Mouse (Mus musculus): ENCODE data around the gene Cacna2d3. TPM values are rescaled to one million over a fixed set of nuclear protein-coding genes. Genes with fewer than 3 reads are reported as not detected.

Cacna2d3 gene
- total and polyA plus RNA-seq, 3 experiments, result not detected

DNA sequence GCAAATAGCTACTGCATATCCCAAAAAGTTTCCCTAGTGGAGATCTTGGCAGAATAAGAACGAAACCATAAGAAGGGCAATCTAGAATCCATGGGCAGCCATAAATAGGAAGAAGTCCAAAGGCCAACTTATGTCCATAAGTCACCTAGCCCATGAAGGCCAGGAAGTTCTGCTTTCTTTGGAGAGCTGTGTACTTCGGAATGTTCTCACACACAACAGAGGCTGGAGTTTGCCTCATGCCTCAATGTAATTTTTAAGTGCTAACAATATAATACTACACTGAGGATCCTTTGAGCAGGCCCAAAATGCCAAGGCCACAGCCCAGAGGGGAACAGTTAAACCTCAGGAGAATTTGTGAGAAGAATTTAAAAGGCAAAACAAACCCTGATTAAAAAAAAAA is 257.4 kb downstream of the Cacna2d3 start:
- H3K27me3 ChIP-seq (replicated peaks), result peaks cover 2% of the 10 kb centered on the region
- H3K36me3 ChIP-seq (replicated peaks in 1 of 2; ENCODE audit: control insufficient read depth in 1 of 2, insufficient read depth in 1 of 2, low read length in 1 of 2), result no peaks in the 10 kb centered on the region
- H3K79me2 ChIP-seq (replicated peaks; ENCODE audit: control insufficient read depth, extremely low read depth, insufficient read depth, poor library complexity, severe bottlenecking), result no peaks in the 10 kb centered on the region
- dilution Hi-C loops (cut with MboI; ENCODE audit: extremely low pct_ligation_motif_present, extremely low pct_unique_long_range_greater_than_20kb, low sequenced_read_pairs) (no loop called here), in situ Hi-C loops (cut with MboI; ENCODE audit: low pct_ligation_motif_present, low pct_unique_long_range_greater_than_20kb, low sequenced_read_pairs) (no loop called here)
- no peak for TF ChIP-seq SIN3A (IDR thresholded peaks at IDR 0.05; ENCODE audit: low read length)
- TF ChIP-seq BHLHE40 (IDR thresholded peaks at IDR 0.05; ENCODE audit: low read depth, low read length), result no peak
- no peak for TF ChIP-seq ZMIZ1 (IDR thresholded peaks at IDR 0.05; ENCODE audit: low read depth, low read length)
- no peak for TF ChIP-seq KAT2A (IDR thresholded peaks at IDR 0.05; ENCODE audit: insufficient replicate concordance, low read length)
- TF ChIP-seq NRF1 (IDR thresholded peaks at IDR 0.05; ENCODE audit: low read depth, low read length), result no peak
- no peak for TF ChIP-seq JUN (IDR thresholded peaks at IDR 0.05; ENCODE audit: insufficient read depth, low read depth, low read length)
- TF ChIP-seq E2F4 (IDR thresholded peaks at IDR 0.05; ENCODE audit: insufficient replicate concordance, low read depth, low read length), result no peak
- no peak for TF ChIP-seq ZC3H11A (IDR thresholded peaks at IDR 0.05; ENCODE audit: low read depth, low read length)
- no peak for TF ChIP-seq GABPA (IDR thresholded peaks at IDR 0.05; ENCODE audit: insufficient replicate concordance, low read depth, low read length)
- TF ChIP-seq CHD2 (IDR thresholded peaks at IDR 0.05; ENCODE audit: low read length), result no peak
- no peak for TF ChIP-seq HCFC1 (IDR thresholded peaks at IDR 0.05; ENCODE audit: low read depth, low read length)
- TF ChIP-seq POLR2AphosphoS2 (IDR thresholded peaks at IDR 0.05; ENCODE audit: low read depth, low read length), result no peak
- TF ChIP-seq MXI1 (IDR thresholded peaks at IDR 0.05; ENCODE audit: low read depth, low read length), result no peak
- no peak for TF ChIP-seq MEF2A (IDR thresholded peaks at IDR 0.05; ENCODE audit: borderline replicate concordance, low read depth, low read length)
- no peak for TF ChIP-seq CHD1 (IDR thresholded peaks at IDR 0.05; ENCODE audit: low read depth, low read length)
- TF ChIP-seq ZKSCAN1 (IDR thresholded peaks at IDR 0.05; ENCODE audit: borderline replicate concordance, low read depth, low read length), result no peak
- H3K9ac ChIP-seq (ENCODE audit: insufficient read depth, low read depth), result no peak overlapping the region
- no peak for DNase-seq (ENCODE audit: extremely low read depth)
- H3K9me3 ChIP-seq (replicated peaks; ENCODE audit: low read length), result no peaks in the 10 kb centered on the region
- H3K4me1 ChIP-seq (ENCODE audit: control insufficient read depth in 1 of 2, insufficient read depth in 2 of 2), result no peaks in the 10 kb centered on the region
- H3K27ac ChIP-seq (ENCODE audit: insufficient read depth, low read depth), result no peak overlapping the region
- H3K4me3 ChIP-seq (replicated peaks in 1 of 3; ENCODE audit: low read depth in 2 of 3, low read length in 2 of 3, poor library complexity in 1 of 3), result no peak overlapping the region
- no peak overlapping the region for H3K4me2 ChIP-seq (ENCODE audit: insufficient read depth, low read depth, poor library complexity, severe bottlenecking)

DNA sequence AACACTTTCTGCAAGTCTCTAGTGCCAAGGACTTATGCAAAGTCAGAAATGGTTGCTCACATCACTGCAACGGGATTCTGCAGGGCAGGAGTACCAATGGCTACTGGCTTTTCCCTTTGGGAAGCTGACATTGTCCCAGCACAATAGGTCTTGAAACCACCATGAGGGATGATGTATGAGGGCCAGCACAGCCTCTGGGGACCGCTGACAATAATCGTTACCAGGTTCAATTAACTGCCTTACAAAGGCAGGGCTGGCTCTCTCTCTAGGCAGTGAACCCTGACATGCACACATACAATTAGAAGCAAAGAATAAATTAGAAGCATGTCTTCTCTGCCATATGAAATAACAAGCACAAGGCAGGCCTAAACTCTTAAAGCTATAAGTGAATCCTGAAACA is 272.5 kb downstream of the Cacna2d3 start:
- in situ Hi-C loops (cut with MboI; ENCODE audit: low pct_ligation_motif_present, low pct_unique_long_range_greater_than_20kb, low sequenced_read_pairs) (loop anchor here (25.0 kb wide), 1 partner anchor 1637 kb away; no protein-coding TSS in a partner anchor), dilution Hi-C loops (cut with MboI; ENCODE audit: extremely low pct_ligation_motif_present, extremely low pct_unique_long_range_greater_than_20kb, low sequenced_read_pairs) (no loop called here)
- no peak overlapping the region for H3K4me3 ChIP-seq (replicated peaks in 1 of 3; ENCODE audit: low read depth in 2 of 3, low read length in 2 of 3, poor library complexity in 1 of 3)
- no peak for TF ChIP-seq ZKSCAN1 (IDR thresholded peaks at IDR 0.05; ENCODE audit: borderline replicate concordance, low read depth, low read length)
- no peak for TF ChIP-seq SMC3 (IDR thresholded peaks at IDR 0.05; ENCODE audit: low read depth, low read length)
- no peak for TF ChIP-seq UBTF (IDR thresholded peaks at IDR 0.05; ENCODE audit: low read depth, low read length)
- TF ChIP-seq TBP (conservative IDR thresholded peaks at IDR 0.05; ENCODE audit: low read depth, low read length), result no peak
- TF ChIP-seq MAX (IDR thresholded peaks at IDR 0.05; ENCODE audit: low read length), result no peak
- TF ChIP-seq BHLHE40 (IDR thresholded peaks at IDR 0.05; ENCODE audit: low read depth, low read length), result no peak
- TF ChIP-seq TCF12 (IDR thresholded peaks at IDR 0.05; ENCODE audit: low read depth, low read length), result no peak
- TF ChIP-seq MAFK (IDR thresholded peaks at IDR 0.05; ENCODE audit: insufficient replicate concordance, low read length), result no peak
- TF ChIP-seq NRF1 (IDR thresholded peaks at IDR 0.05; ENCODE audit: low read depth, low read length), result no peak
- TF ChIP-seq NELFE (IDR thresholded peaks at IDR 0.05; ENCODE audit: low read depth, low read length), result no peak
- TF ChIP-seq CHD2 (IDR thresholded peaks at IDR 0.05; ENCODE audit: low read length), result no peak
- no peak for TF ChIP-seq JUN (IDR thresholded peaks at IDR 0.05; ENCODE audit: insufficient read depth, low read depth, low read length)
- TF ChIP-seq RAD21 (IDR thresholded peaks at IDR 0.05; ENCODE audit: low read depth, low read length), result no peak
- no peak for TF ChIP-seq HCFC1 (IDR thresholded peaks at IDR 0.05; ENCODE audit: low read depth, low read length)
- H3K9me3 ChIP-seq (replicated peaks; ENCODE audit: low read length), result no peaks in the 10 kb centered on the region
- H3K9ac ChIP-seq (ENCODE audit: insufficient read depth, low read depth), result no peak overlapping the region
- peaks cover 6% of the 10 kb centered on the region for H3K27me3 ChIP-seq (replicated peaks)
- no peak for DNase-seq (ENCODE audit: extremely low read depth)
- no peak overlapping the region for H3K27ac ChIP-seq (ENCODE audit: insufficient read depth, low read depth)
- no peaks in the 10 kb centered on the region for H3K4me1 ChIP-seq (ENCODE audit: control insufficient read depth in 1 of 2, insufficient read depth in 2 of 2)
- no peak overlapping the region for H3K4me2 ChIP-seq (ENCODE audit: insufficient read depth, low read depth, poor library complexity, severe bottlenecking)
- no peaks in the 10 kb centered on the region for H3K36me3 ChIP-seq (replicated peaks in 1 of 2; ENCODE audit: control insufficient read depth in 1 of 2, insufficient read depth in 1 of 2, low read length in 1 of 2)
- H3K79me2 ChIP-seq (replicated peaks; ENCODE audit: control insufficient read depth, extremely low read depth, insufficient read depth, poor library complexity, severe bottlenecking), result no peaks in the 10 kb centered on the region

All from CH12.LX (cell line).